Mouse (Mus musculus): ENCODE measurements around the gene Olfr684.

The Olfr684 gene

DNA sequence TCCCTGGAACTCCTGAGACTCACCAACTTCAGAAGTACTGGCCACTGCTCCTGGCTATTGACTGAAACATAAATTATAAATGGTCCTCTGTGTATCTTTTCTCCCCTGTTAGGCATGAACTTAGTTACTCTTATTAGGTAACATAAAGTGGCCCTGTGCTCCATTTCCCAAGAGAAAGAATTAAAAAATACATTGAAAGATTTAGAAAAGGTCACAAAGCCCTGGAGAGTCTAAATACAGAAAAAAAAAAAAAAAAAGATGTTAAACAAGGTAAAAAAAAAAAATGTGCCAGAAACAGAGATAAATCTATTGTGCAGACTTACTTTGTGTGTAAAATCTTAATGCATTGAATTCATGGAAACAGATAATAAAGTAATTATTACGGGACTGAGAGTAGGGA, at the start of gene Olfr684:
Gene Olfr684, minus strand, starts transcription at position 101 of the 400 bp plus-strand sequence.
- DNase-seq (ENCODE audit: low spot score): no peak

DNA sequence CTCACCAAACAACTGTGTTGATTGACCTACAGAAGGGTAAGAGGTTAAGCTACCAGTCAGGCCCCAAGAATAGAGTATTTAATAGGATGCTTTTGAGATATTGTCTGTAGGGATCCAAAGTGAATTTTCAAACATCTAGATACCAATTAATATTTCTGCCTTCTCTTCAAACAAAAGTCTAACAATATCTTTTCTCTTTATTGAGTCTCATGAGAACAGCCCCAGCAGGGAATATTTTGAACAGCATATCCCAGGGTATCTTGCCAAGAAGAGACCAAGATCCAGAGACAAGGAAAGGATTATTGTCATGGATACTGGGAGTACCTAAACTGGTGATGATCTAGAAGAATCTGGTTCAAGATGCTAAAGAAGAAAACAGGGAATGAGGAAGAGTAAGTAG, 43.9 kb upstream of the Olfr684 start, which contains the start of gene Olfr686:
Gene Olfr686, minus strand, starts transcription at position 101 of the 400 bp plus-strand sequence.
- DNase-seq (ENCODE audit: low spot score): no peak

DNA sequence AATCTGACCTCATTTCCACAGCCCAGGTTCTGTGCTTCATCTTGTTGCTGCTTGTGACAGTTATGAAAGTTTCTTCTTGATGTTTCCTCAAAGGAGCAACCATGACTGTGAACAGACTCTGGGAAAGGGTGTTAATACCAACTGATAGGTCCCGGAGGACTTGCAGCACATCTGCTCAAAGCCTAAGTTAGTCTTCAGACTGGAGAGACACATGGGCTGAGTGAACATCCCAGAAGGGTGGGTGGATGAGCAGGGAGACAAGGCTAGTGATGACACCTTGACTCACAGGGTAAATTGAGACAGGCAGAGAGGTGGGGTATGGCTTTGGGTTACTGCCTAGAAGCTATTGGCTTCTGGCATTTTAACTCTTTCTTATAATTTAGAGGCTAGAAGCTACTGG, 22.5 kb upstream of the Olfr684 start, which contains the start of gene Olfr685:
Gene Olfr685, minus strand, starts transcription at position 101 of the 400 bp plus-strand sequence.
- no peak for DNase-seq (ENCODE audit: low spot score)

DNA sequence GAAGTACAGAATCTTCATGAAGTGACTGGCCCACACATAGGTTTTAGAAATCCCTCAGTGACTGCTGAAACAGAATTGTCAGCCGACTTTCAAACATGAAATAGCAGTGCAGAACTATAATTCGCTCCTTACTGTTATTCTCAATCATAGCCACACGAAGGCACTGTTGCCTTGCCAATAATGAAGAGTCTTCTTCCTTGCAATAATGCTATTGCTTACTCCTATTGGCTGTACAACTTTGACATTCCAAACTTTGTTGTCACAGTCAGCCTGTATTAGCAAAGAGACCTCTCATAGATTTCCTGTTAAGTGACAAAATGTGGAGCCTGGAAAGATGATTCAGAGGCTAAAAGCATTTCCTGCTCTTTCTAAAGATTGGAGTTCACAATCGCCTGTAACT, 7.3 kb upstream of the Olfr684 start:
- DNase-seq (ENCODE audit: low spot score): no peak

DNA sequence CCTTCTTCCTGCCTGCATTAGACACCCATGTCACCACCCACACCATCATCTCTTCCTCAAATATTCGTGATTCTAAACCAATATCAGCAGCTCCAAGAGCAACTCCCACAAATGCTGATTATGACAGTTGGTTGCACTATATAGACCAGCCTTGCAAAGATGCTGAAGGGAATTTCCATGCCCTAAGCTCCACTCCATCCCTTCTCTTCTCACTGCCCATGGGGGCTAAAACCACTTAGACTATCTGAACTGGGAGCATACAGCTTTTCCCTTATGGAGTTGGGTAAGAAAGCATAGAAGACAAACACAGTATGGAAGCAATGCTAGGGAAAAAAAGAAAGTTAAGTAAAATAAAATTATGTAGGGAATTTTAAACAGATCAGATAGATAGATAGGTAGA, 16.5 kb downstream of the Olfr684 start, which contains the start of gene Olfr683:
Gene Olfr683, minus strand, starts transcription at position 101 of the 400 bp plus-strand sequence.
- DNase-seq (ENCODE audit: low spot score): no peak

DNA sequence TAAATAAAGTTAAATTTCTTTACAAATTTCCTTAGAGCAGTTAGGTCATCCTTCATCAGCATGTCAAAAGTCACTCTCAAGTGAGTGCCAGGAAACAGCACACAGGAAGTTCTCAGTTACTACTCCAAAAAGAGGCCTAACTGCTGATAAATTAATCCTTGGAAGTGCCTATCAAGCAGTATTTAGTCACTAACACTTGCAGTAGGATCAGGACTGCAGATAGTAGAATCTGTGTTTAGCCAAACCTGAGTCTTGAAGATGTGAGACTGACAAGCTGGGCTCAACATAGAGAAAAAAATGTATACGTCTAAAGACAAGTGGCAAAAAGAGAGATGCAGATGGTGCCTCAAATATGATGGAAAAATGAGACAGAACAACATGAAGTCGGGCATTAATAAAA, 22.2 kb downstream of the Olfr684 start:
- no peak for DNase-seq (ENCODE audit: low spot score)

DNA sequence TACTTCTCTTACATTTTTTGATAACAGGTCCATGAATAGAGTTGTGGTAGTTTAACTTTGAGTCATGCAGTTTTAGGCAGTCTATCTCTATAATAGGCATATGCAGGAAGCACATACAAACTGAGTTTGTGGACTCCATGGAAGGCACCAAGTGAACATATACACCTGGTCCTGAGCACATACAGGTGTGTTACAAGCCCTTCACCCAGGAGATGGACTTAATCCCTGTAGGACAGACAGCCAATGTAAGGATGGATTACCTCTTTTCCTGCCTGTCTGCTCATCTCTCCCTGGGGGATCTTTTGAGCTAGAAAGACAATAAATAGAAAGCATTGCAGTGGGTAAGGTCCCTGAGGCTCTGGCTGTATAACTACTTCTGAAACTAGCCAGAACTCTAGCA, 46.9 kb downstream of the Olfr684 start, which contains the start of gene Olfr681:
Gene Olfr681, plus strand, starts transcription at position 301 of the 400 bp plus-strand sequence.
- no peak for DNase-seq (ENCODE audit: low spot score)
